ENCODE assay signal across 7 mouse cellular contexts in genomic region chr10:89256762-89257456, GRCm38 (mm10).
DNase-seq lines count a peak whose midpoint lies in the region; ATAC-seq and TF ChIP-seq lines count a peak whose summit lies in the region.

No protein-coding gene starts in this region.

- no peaks in the 10 kb centered on the region for H3K36me3 ChIP-seq in lung, embryonic 16.5 days (ENCODE audit: control insufficient read depth, insufficient read depth, low read length)
- no peaks in the 10 kb centered on the region for H3K36me3 ChIP-seq in forebrain, embryonic 11.5 days (ENCODE audit: control insufficient read depth, insufficient read depth, low read length)
- H3K36me3 ChIP-seq in midbrain, embryonic 16.5 days (ENCODE audit: control insufficient read depth, insufficient read depth, low read length) = no peaks in the 10 kb centered on the region

- H3K9me3 ChIP-seq in lung, embryonic 16.5 days (ENCODE audit: control insufficient read depth, low read length) = no peaks in the 10 kb centered on the region
- no peaks in the 10 kb centered on the region for H3K9me3 ChIP-seq in forebrain, embryonic 11.5 days (ENCODE audit: control insufficient read depth, low read length)
- no peaks in the 10 kb centered on the region for H3K9me3 ChIP-seq in midbrain, embryonic 16.5 days (replicated peaks; ENCODE audit: control insufficient read depth, low read length, poor library complexity, severe bottlenecking)

- H3K9ac ChIP-seq in lung, embryonic 16.5 days (ENCODE audit: low read length) = peak overlapping the region; percentile 39; the same call in 1 of the 2 replicates
- H3K9ac ChIP-seq in forebrain, embryonic 11.5 days (ENCODE audit: low read length) = peak overlapping the region; percentile 59
- H3K9ac ChIP-seq in midbrain, embryonic 16.5 days (ENCODE audit: low read depth, low read length) = peak overlapping the region; percentile 75

- peaks cover 3% of the 10 kb centered on the region; the same call in 1 of the 2 replicates for H3K4me1 ChIP-seq in lung, embryonic 16.5 days (replicated peaks; ENCODE audit: control insufficient read depth, insufficient read depth, low read length)
- H3K4me1 ChIP-seq in lung, adult 2 months (ENCODE audit: control insufficient read depth, insufficient read depth, low read length) = no peaks in the 10 kb centered on the region; the same call in 1 of the 2 replicates
- peaks cover 5% of the 10 kb centered on the region; the same call in 1 of the 2 replicates for H3K4me1 ChIP-seq in forebrain, embryonic 11.5 days (replicated peaks; ENCODE audit: control insufficient read depth, insufficient read depth, low read length)
- H3K4me1 ChIP-seq in midbrain, embryonic 16.5 days (ENCODE audit: control insufficient read depth, insufficient read depth, low read length) = peaks cover 19% of the 10 kb centered on the region

- 4% methylated on average over 17 of the region's 17 CpGs for WGBS in lung, embryonic 16.5 days
- WGBS in lung, adult 2 months = 4% methylated on average over 17 of the region's 17 CpGs
- WGBS in forebrain, embryonic 11.5 days = 3% methylated on average over 17 of the region's 17 CpGs
- 2% methylated on average over 17 of the region's 17 CpGs for WGBS in midbrain, embryonic 16.5 days

- TF ChIP-seq POLR2A in lung, adult 2 months (IDR thresholded peaks at IDR 0.05; ENCODE audit: borderline replicate concordance, extremely low read depth, low read depth, low read length) = no peak

- no peak for TF ChIP-seq CTCF in lung, adult 2 months (IDR thresholded peaks at IDR 0.05; ENCODE audit: insufficient read depth, low read length)

- H3K27me3 ChIP-seq in lung, embryonic 16.5 days (ENCODE audit: control insufficient read depth, insufficient read depth, low read depth, low read length) = 0 out of 2 replicates have a peak, but pooled peaks cover 2% of the 10 kb centered on the region
- no peaks in the 10 kb centered on the region for H3K27me3 ChIP-seq in forebrain, embryonic 11.5 days (ENCODE audit: control insufficient read depth, insufficient read depth, low read length)
- H3K27me3 ChIP-seq in midbrain, embryonic 16.5 days (ENCODE audit: control insufficient read depth, insufficient read depth, low read depth, low read length) = no peaks in the 10 kb centered on the region

- no peak overlapping the region for H3K27ac ChIP-seq in lung, embryonic 16.5 days (ENCODE audit: low read length)
- no peak overlapping the region for H3K27ac ChIP-seq in forebrain, embryonic 11.5 days (ENCODE audit: low read depth, low read length)
- H3K27ac ChIP-seq in midbrain, embryonic 16.5 days (ENCODE audit: low read length) = peak overlapping the region; percentile 84

- no peak for DNase-seq in lung, adult 2 months
- DNase-seq in forebrain, embryonic 11.5 days (ENCODE audit: low spot score) = peak; percentile 54
- peak; percentile 36 for DNase-seq in layer of hippocampus, adult 9-11 months
- DNase-seq in spleen, postnatal 14 days (ENCODE audit: low spot score in 2 of 2) = no peak
- no peak for DNase-seq in thymus, postnatal 4 days

- H3K4me2 ChIP-seq in lung, embryonic 16.5 days (ENCODE audit: low read depth, low read length) = peak overlapping the region; percentile 55
- H3K4me2 ChIP-seq in forebrain, embryonic 11.5 days (ENCODE audit: low read depth, low read length, severe bottlenecking) = peak overlapping the region; percentile 77
- peak overlapping the region; percentile 76 for H3K4me2 ChIP-seq in midbrain, embryonic 16.5 days (ENCODE audit: low read length)

- H3K4me3 ChIP-seq in lung, embryonic 16.5 days (ENCODE audit: low read length) = peak overlapping the region; percentile 30
- H3K4me3 ChIP-seq in lung, adult 2 months (replicated peaks; ENCODE audit: extremely low read depth, low read depth, low read length) = no peak overlapping the region
- H3K4me3 ChIP-seq in forebrain, embryonic 11.5 days (ENCODE audit: low read depth, low read length) = peak overlapping the region; percentile 38
- peak overlapping the region; percentile 55 for H3K4me3 ChIP-seq in midbrain, embryonic 16.5 days (ENCODE audit: low read depth, low read length)

- no peak for ATAC-seq in lung, embryonic 16.5 days (ENCODE audit: low read depth)
- ATAC-seq in forebrain, embryonic 11.5 days (replicated peaks; ENCODE audit: low FRiP score) = peak; percentile 65
- peak; percentile 86 for ATAC-seq in midbrain, embryonic 16.5 days

Comparison
In these comparisons a context has a peak if more than half of its experiments do, and no peak if none do; other contexts are left out.
1. DNase-seq: peak in forebrain, embryonic 11.5 days (single experiment) and layer of hippocampus, adult 9-11 months (single experiment); none in lung, adult 2 months (single experiment), spleen, postnatal 14 days (0 of 2) and thymus, postnatal 4 days (single experiment).
2. Peak in every context shown above with its lines, with median percentiles within 50 percentile points of each other: H3K4me2 ChIP-seq and H3K9ac ChIP-seq.